Mouse (Mus musculus) central nervous system, embryonic 14 days (tissue): Measurements from ENCODE around the gene Serpinb6c. TPM values are rescaled to one million over a fixed set of nuclear protein-coding genes. Genes with fewer than 3 reads are reported as not detected.

Experiments used
- polyA plus RNA-seq: library from polyadenylated mRNA; depleted of rRNA; stranded (reverse); fragments of >200 nt; gene quantifications from 2 replicates; pipeline ENCODE4 v1.2.3, GENCODE M21; 2012; rRNA removed

Gene Serpinb6c
- polyA plus RNA-seq: 0.16 and 0.21 TPM in 2 replicates

GRCm38 (mm10) chr13:33905176-33905954, at the start of gene Serpinb6c:
Gene Serpinb6c, minus strand, starts transcription at chr13:33905708.

GRCm38 (mm10) chr13:33843308-33843707, 62.2 kb downstream of the Serpinb6c start, which contains the start of gene Serpinb6e:
Gene Serpinb6e, minus strand, starts transcription at chr13:33843408.

Other genes with a start within 250 kb of the Serpinb6c start
- not detected in 2 replicates for gene Serpinb6d, start 244.3 kb downstream of the Serpinb6c start, polyA plus RNA-seq
- gene Serpinb6e, start 62.3 kb downstream of the Serpinb6c start, polyA plus RNA-seq: 0.06 TPM in 1 of 2 replicates, not detected in the other
- gene Nqo2, start 59.0 kb upstream of the Serpinb6c start, polyA plus RNA-seq: 5.3 and 7.8 TPM in 2 replicates
- gene Ripk1, start 96.7 kb upstream of the Serpinb6c start, polyA plus RNA-seq: 5.0 and 6.5 TPM in 2 replicates
- 26.9 and 37.9 TPM in 2 replicates for gene Serpinb6a, start 97.1 kb upstream of the Serpinb6c start, polyA plus RNA-seq
- 26.4 and 28.0 TPM in 2 replicates for gene Bphl, start 131.9 kb upstream of the Serpinb6c start, polyA plus RNA-seq
- gene Tubb2a, start 172.3 kb upstream of the Serpinb6c start, polyA plus RNA-seq: 2,489 and 2,593 TPM in 2 replicates
- 5,936 and 7,251 TPM in 2 replicates for gene Tubb2b, start 224.8 kb upstream of the Serpinb6c start, polyA plus RNA-seq